Mouse (Mus musculus): ENCODE measurements around the gene Atf7ip. TPM values are rescaled to one million over a fixed set of nuclear protein-coding genes. Genes with fewer than 3 reads are reported as not detected.

Gene Atf7ip
- polyA plus RNA-seq, 2 experiments = 35.7 to 38.4 TPM

- Histone ChIP-seq H3K4me1 (ENCODE audit: control insufficient read depth, insufficient read depth, low read length) (peaks cover 26% of the 10 kb centered on the region), H3K4me3 (replicated peaks; ENCODE audit: low read length) (no peak overlapping the region), H3K9me3 (ENCODE audit: control insufficient read depth, low read length) (no peaks in the 10 kb centered on the region), H3K36me3 (ENCODE audit: control insufficient read depth, insufficient read depth, low read length) (no peaks in the 10 kb centered on the region), H3K27ac (replicated peaks; ENCODE audit: low read depth, low read length) (peak overlapping the region; percentile 61), H3K4me2 (replicated peaks; ENCODE audit: low read depth, low read length, severe bottlenecking) (no peak overlapping the region), H3K9ac (ENCODE audit: low read depth, low read length, severe bottlenecking) (no peak overlapping the region), H3K27me3 (ENCODE audit: control insufficient read depth, insufficient read depth, low read length) (no peaks in the 10 kb centered on the region)
- no peak for ATAC-seq (ENCODE audit: low FRiP score, low read depth)
- DNase-seq (ENCODE audit: low spot score) = peak; percentile 72
- TF ChIP-seq POLR2A (IDR thresholded peaks at IDR 0.05; ENCODE audit: borderline replicate concordance, extremely low read depth, insufficient read depth, insufficient read length) = no peak
- 32% methylated on average over 8 of the region's 8 CpGs for WGBS
Measured at GRCm38 (mm10) chr6:136465959-136466381, 40.0 kb upstream of the Atf7ip start.

DNA sequence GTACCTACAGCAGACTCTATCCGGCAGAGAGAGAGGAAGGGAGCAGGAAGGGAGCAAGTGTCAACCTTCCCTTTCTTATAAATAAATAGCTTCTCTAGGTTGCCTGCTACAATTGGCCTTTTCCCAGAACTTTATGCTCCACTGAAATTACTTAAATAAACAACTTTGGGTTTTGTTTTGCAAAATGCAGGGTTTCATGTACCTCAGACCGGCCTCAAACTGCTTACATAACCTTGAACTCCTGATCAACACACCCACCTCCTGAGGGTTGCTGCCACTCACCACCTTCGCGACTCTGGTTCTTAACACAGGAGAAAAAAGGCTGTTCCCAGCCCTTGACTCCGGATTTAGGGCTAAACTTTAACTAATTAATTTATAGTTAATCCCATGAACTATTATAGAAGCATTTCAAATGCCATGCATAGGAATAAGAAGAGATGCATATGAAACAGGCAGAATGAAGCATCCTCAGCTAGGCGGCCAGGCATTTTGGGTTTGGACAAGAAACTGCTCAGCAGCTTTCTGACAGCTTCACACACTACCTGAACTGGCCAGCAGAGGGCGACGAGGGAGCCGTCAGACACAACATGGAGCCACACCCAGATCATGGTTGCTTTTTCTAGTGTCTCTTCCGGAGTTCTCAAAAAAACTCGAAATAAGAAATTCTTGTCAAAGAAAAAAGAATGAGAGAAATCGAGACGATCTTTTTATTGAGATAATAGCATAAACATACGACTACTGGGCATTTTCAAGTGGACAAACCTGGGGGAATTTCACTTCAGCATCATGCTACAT, 38.8 kb upstream of the Atf7ip start:
- Histone ChIP-seq H3K4me1 (ENCODE audit: control insufficient read depth, insufficient read depth, low read length) (peaks cover 34% of the 10 kb centered on the region), H3K27ac (replicated peaks; ENCODE audit: low read depth, low read length) (peak overlapping the region; percentile 91), H3K9me3 (ENCODE audit: control insufficient read depth, low read length) (no peaks in the 10 kb centered on the region), H3K36me3 (ENCODE audit: control insufficient read depth, insufficient read depth, low read length) (no peaks in the 10 kb centered on the region), H3K4me2 (replicated peaks; ENCODE audit: low read depth, low read length, severe bottlenecking) (no peak overlapping the region), H3K4me3 (replicated peaks; ENCODE audit: low read length) (no peak overlapping the region), H3K27me3 (ENCODE audit: control insufficient read depth, insufficient read depth, low read length) (no peaks in the 10 kb centered on the region), H3K9ac (ENCODE audit: low read depth, low read length, severe bottlenecking) (no peak overlapping the region)
- ATAC-seq (ENCODE audit: low FRiP score, low read depth) = no peak
- no peak for TF ChIP-seq POLR2A (IDR thresholded peaks at IDR 0.05; ENCODE audit: borderline replicate concordance, extremely low read depth, insufficient read depth, insufficient read length)
- peak; percentile 75 for DNase-seq (ENCODE audit: low spot score)
- WGBS = 67% methylated on average over 14 of the region's 14 CpGs

- no peak for DNase-seq (ENCODE audit: low spot score)
- WGBS = 49% methylated on average over 5 of the region's 5 CpGs
- H3K4me1 ChIP-seq (ENCODE audit: control insufficient read depth, insufficient read depth, low read length) = peaks cover 34% of the 10 kb centered on the region
Measured at GRCm38 (mm10) chr6:136467837-136468236, 38.1 kb upstream of the Atf7ip start.

DNA sequence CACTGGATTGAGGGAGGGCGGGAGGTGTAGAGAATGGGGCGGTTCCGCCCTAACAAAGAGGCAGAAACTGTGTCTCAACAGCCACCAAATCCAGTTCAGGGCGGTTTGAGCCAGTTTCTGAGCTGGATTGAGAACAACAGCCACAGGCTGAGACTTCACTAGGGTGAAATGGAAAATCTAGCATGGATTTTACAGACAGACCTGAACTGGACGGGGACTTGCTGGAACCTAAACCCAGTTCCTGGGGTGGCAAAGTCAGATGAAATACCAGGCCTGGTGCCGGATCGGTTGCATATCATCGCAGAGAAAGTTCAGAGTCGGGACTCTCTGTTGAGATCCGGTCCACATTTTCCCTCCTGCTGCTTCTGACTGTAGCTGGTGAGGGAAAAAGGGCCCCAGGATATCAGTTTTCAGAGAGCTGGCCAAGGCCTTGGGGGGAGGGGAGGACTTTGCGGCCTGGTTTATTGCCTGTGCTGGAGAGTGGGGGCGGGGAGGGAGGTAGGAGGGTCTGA, 37.5 kb upstream of the Atf7ip start:
- ATAC-seq (ENCODE audit: low FRiP score, low read depth) = peak; percentile 92
- H3K4me2 ChIP-seq (replicated peaks; ENCODE audit: low read depth, low read length, severe bottlenecking) = no peak overlapping the region
- WGBS = 3% methylated on average over 12 of the region's 12 CpGs

More at GRCm38 (mm10) chr6:136467837-136468236, 38.1 kb upstream of the Atf7ip start:
- no peak overlapping the region for H3K4me2 ChIP-seq (replicated peaks; ENCODE audit: low read depth, low read length, severe bottlenecking)
- no peak for TF ChIP-seq POLR2A (IDR thresholded peaks at IDR 0.05; ENCODE audit: borderline replicate concordance, extremely low read depth, insufficient read depth, insufficient read length)
- H3K9ac ChIP-seq (ENCODE audit: low read depth, low read length, severe bottlenecking) = no peak overlapping the region
- H3K27ac ChIP-seq (replicated peaks; ENCODE audit: low read depth, low read length) = peak overlapping the region; percentile 91
- no peak overlapping the region for H3K4me3 ChIP-seq (replicated peaks; ENCODE audit: low read length)
- H3K36me3 ChIP-seq (ENCODE audit: control insufficient read depth, insufficient read depth, low read length) = no peaks in the 10 kb centered on the region
- ATAC-seq (ENCODE audit: low FRiP score, low read depth) = no peak
- no peaks in the 10 kb centered on the region for H3K9me3 ChIP-seq (ENCODE audit: control insufficient read depth, low read length)
- no peaks in the 10 kb centered on the region for H3K27me3 ChIP-seq (ENCODE audit: control insufficient read depth, insufficient read depth, low read length)

GRCm38 (mm10) chr6:136468974-136469792, 36.8 kb upstream of the Atf7ip start:
- DNase-seq (ENCODE audit: low spot score) (no peak), ATAC-seq (ENCODE audit: low FRiP score, low read depth) (no peak)
- no peaks in the 10 kb centered on the region for H3K36me3 ChIP-seq (ENCODE audit: control insufficient read depth, insufficient read depth, low read length)
- H3K27ac ChIP-seq (replicated peaks; ENCODE audit: low read depth, low read length) = peak overlapping the region; percentile 94
- no peak for TF ChIP-seq POLR2A (IDR thresholded peaks at IDR 0.05; ENCODE audit: borderline replicate concordance, extremely low read depth, insufficient read depth, insufficient read length)
- H3K4me2 ChIP-seq (replicated peaks; ENCODE audit: low read depth, low read length, severe bottlenecking) = no peak overlapping the region
- H3K9ac ChIP-seq (ENCODE audit: low read depth, low read length, severe bottlenecking) = no peak overlapping the region
- no peaks in the 10 kb centered on the region for H3K9me3 ChIP-seq (ENCODE audit: control insufficient read depth, low read length)
- no peaks in the 10 kb centered on the region for H3K27me3 ChIP-seq (ENCODE audit: control insufficient read depth, insufficient read depth, low read length)
- WGBS = 20% methylated on average over 12 of the region's 12 CpGs
- peaks cover 34% of the 10 kb centered on the region for H3K4me1 ChIP-seq (ENCODE audit: control insufficient read depth, insufficient read depth, low read length)
- no peak overlapping the region for H3K4me3 ChIP-seq (replicated peaks; ENCODE audit: low read length)

More for the DNA sequence above, 37.5 kb upstream of the Atf7ip start:
- H3K9ac ChIP-seq (ENCODE audit: low read depth, low read length, severe bottlenecking) = no peak overlapping the region
- H3K4me1 ChIP-seq (ENCODE audit: control insufficient read depth, insufficient read depth, low read length) = peaks cover 34% of the 10 kb centered on the region
- H3K36me3 ChIP-seq (ENCODE audit: control insufficient read depth, insufficient read depth, low read length) = no peaks in the 10 kb centered on the region
- no peaks in the 10 kb centered on the region for H3K27me3 ChIP-seq (ENCODE audit: control insufficient read depth, insufficient read depth, low read length)
- no peak for TF ChIP-seq POLR2A (IDR thresholded peaks at IDR 0.05; ENCODE audit: borderline replicate concordance, extremely low read depth, insufficient read depth, insufficient read length)
- H3K27ac ChIP-seq (replicated peaks; ENCODE audit: low read depth, low read length) = peak overlapping the region; percentile 91
- DNase-seq (ENCODE audit: low spot score) = peak; percentile 99
- H3K9me3 ChIP-seq (ENCODE audit: control insufficient read depth, low read length) = no peaks in the 10 kb centered on the region
- H3K4me3 ChIP-seq (replicated peaks; ENCODE audit: low read length) = no peak overlapping the region
